ENCODE assay signal across 25 mouse cellular contexts in the genomic region with DNA sequence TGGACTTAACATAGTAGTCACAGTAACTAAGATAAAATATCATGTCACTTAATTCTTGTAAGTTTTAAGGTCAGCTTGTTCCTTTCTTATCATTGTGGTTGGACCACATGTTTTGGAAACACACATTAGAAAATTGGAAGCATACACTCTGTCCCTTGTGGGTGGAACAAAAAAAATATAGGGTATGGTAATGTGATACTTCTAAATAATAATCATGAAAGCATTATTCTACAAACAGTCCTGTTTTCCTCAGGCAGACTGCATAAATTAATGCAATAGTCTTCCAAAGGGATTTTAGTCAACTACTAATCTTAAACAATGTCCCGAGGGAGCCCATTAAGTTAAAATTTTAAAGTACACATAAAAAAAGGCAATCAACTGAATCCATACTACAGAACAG. TPM values are rescaled to one million over a fixed set of nuclear protein-coding genes. Genes with fewer than 3 reads are reported as not detected.
DNase-seq lines count a peak whose midpoint lies in the region; ATAC-seq and TF ChIP-seq lines count a peak whose summit lies in the region.
"Had no signal": no experiment of that assay in that cellular context is flagged by ENCODE, and none has a peak within 500 bp of the region (broad histone marks: within the 10 kb centered on the region; RNA-seq: fewer than 3 reads in every experiment).

No protein-coding gene starts in this region.

- H3K4me1 ChIP-seq in embryonic facial prominence, embryonic 14.5 days (ENCODE audit: control insufficient read depth, insufficient read depth, low read length) = peaks cover 7% of the 10 kb centered on the region
- H3K4me1 ChIP-seq in embryonic facial prominence, embryonic 10.5 days = no peaks in the 10 kb centered on the region
- no peaks in the 10 kb centered on the region for H3K4me1 ChIP-seq in midbrain, embryonic 14.5 days (ENCODE audit: control insufficient read depth, insufficient read depth, low read length)
- no peaks in the 10 kb centered on the region for H3K4me1 ChIP-seq in midbrain, embryonic 15.5 days
- H3K4me1 ChIP-seq in limb, embryonic 14.5 days (ENCODE audit: control insufficient read depth, insufficient read depth, low read length) = 0 out of 2 replicates have a peak, but pooled peaks cover 3% of the 10 kb centered on the region
- H3K4me1 ChIP-seq: embryonic facial prominence, embryonic 12.5 days; embryonic facial prominence, embryonic 15.5 days; forebrain, embryonic 10.5 days; forebrain, embryonic 12.5 days had no signal

- H3K9ac ChIP-seq in embryonic facial prominence, embryonic 14.5 days (ENCODE audit: low read depth, low read length) = no peak overlapping the region
- H3K9ac ChIP-seq in midbrain, embryonic 14.5 days (replicated peaks; ENCODE audit: low read length) = no peak overlapping the region
- no peak overlapping the region for H3K9ac ChIP-seq in midbrain, embryonic 15.5 days
- no peak overlapping the region for H3K9ac ChIP-seq in limb, embryonic 14.5 days (ENCODE audit: low read depth, low read length, severe bottlenecking)
- H3K9ac ChIP-seq: embryonic facial prominence, embryonic 12.5 days; embryonic facial prominence, embryonic 15.5 days; forebrain, embryonic 12.5 days had no signal

- peak; percentile 32 for DNase-seq in embryonic facial prominence, embryonic 14.5 days (ENCODE audit: low spot score)
- no peak for DNase-seq in embryonic facial prominence, embryonic 10.5 days (ENCODE audit: low spot score)
- DNase-seq in midbrain, embryonic 14.5 days = peak; percentile 9
- DNase-seq in limb, embryonic 14.5 days (ENCODE audit: low spot score) = peak; percentile 6
- DNase-seq: adrenal gland, adult 8-10 months; adrenal gland, postnatal 14 days; adrenal gland, postnatal 36 days; cerebellum, adult 11 months; cerebellum, adult 18-20 months; cerebellum, adult 8-10 months; cerebellum, adult 9-11 months; cerebellum, postnatal 14 days; cerebellum, postnatal 36 days; embryo, embryonic 11 days had no signal

- no peak overlapping the region for H3K4me2 ChIP-seq in embryonic facial prominence, embryonic 14.5 days (ENCODE audit: low read depth, low read length)
- no peak overlapping the region for H3K4me2 ChIP-seq in midbrain, embryonic 14.5 days (ENCODE audit: low read length)
- no peak overlapping the region for H3K4me2 ChIP-seq in midbrain, embryonic 15.5 days
- no peak overlapping the region for H3K4me2 ChIP-seq in limb, embryonic 14.5 days (replicated peaks; ENCODE audit: low read depth, low read length, severe bottlenecking)
- H3K4me2 ChIP-seq: embryonic facial prominence, embryonic 12.5 days; embryonic facial prominence, embryonic 15.5 days; forebrain, embryonic 12.5 days had no signal

- peak; percentile 67; the same call in 1 of the 2 replicates for ATAC-seq in embryonic facial prominence, embryonic 14.5 days (ENCODE audit: low read depth)
- no peak for ATAC-seq in midbrain, embryonic 14.5 days (ENCODE audit: low FRiP score, low TSS enrichment)
- no peak for ATAC-seq in midbrain, embryonic 15.5 days (replicated peaks)
- no peak for ATAC-seq in limb, embryonic 14.5 days (ENCODE audit: low FRiP score, low read depth)
- no peak for ATAC-seq in activated CD4-positive, CD25-positive, alpha-beta regulatory T cell, adult 4 months
- ATAC-seq: forebrain, embryonic 14.5 days; forebrain, embryonic 16.5 days had no signal

- TF ChIP-seq POLR2A in limb, embryonic 14.5 days (IDR thresholded peaks at IDR 0.05; ENCODE audit: borderline replicate concordance, extremely low read depth, insufficient read depth, insufficient read length) = no peak

- H3K36me3 ChIP-seq in embryonic facial prominence, embryonic 14.5 days (ENCODE audit: control insufficient read depth, insufficient read depth, low read length) = no peaks in the 10 kb centered on the region
- H3K36me3 ChIP-seq in embryonic facial prominence, embryonic 10.5 days (replicated peaks) = no peaks in the 10 kb centered on the region
- H3K36me3 ChIP-seq in midbrain, embryonic 14.5 days (ENCODE audit: control insufficient read depth, insufficient read depth, low read length) = no peaks in the 10 kb centered on the region
- H3K36me3 ChIP-seq in midbrain, embryonic 15.5 days (replicated peaks) = no peaks in the 10 kb centered on the region
- H3K36me3 ChIP-seq in limb, embryonic 14.5 days (ENCODE audit: control insufficient read depth, insufficient read depth, low read length) = no peaks in the 10 kb centered on the region
- H3K36me3 ChIP-seq: embryonic facial prominence, embryonic 12.5 days; embryonic facial prominence, embryonic 15.5 days; forebrain, embryonic 10.5 days; forebrain, embryonic 12.5 days had no signal

- 56% methylated on average over 1 of the region's 1 CpGs for WGBS in embryonic facial prominence, embryonic 14.5 days
- 81% methylated on average over 1 of the region's 1 CpGs for WGBS in embryonic facial prominence, embryonic 10.5 days
- WGBS in midbrain, embryonic 14.5 days = 91% methylated on average over 1 of the region's 1 CpGs
- WGBS in midbrain, embryonic 15.5 days = 85% methylated on average over 1 of the region's 1 CpGs
- WGBS in limb, embryonic 14.5 days = 47% methylated on average over 1 of the region's 1 CpGs

- no peaks in the 10 kb centered on the region for H3K27me3 ChIP-seq in embryonic facial prominence, embryonic 14.5 days (replicated peaks; ENCODE audit: control insufficient read depth, insufficient read depth, low read length)
- no peaks in the 10 kb centered on the region for H3K27me3 ChIP-seq in embryonic facial prominence, embryonic 10.5 days (replicated peaks; ENCODE audit: low read depth, poor library complexity, severe bottlenecking)
- no peaks in the 10 kb centered on the region for H3K27me3 ChIP-seq in midbrain, embryonic 14.5 days (ENCODE audit: control insufficient read depth, insufficient read depth, low read length)
- H3K27me3 ChIP-seq in midbrain, embryonic 15.5 days (replicated peaks) = no peaks in the 10 kb centered on the region
- H3K27me3 ChIP-seq in limb, embryonic 14.5 days (ENCODE audit: control insufficient read depth, insufficient read depth, low read length) = no peaks in the 10 kb centered on the region
- H3K27me3 ChIP-seq: embryonic facial prominence, embryonic 12.5 days; embryonic facial prominence, embryonic 15.5 days; forebrain, embryonic 12.5 days had no signal

- no peak overlapping the region for H3K4me3 ChIP-seq in embryonic facial prominence, embryonic 14.5 days (ENCODE audit: low read depth, low read length)
- H3K4me3 ChIP-seq in embryonic facial prominence, embryonic 10.5 days = no peak overlapping the region
- no peak overlapping the region for H3K4me3 ChIP-seq in midbrain, embryonic 14.5 days (replicated peaks; ENCODE audit: low read depth, low read length)
- no peak overlapping the region for H3K4me3 ChIP-seq in midbrain, embryonic 15.5 days
- no peak overlapping the region for H3K4me3 ChIP-seq in limb, embryonic 14.5 days (replicated peaks; ENCODE audit: low read length)
- H3K4me3 ChIP-seq: embryonic facial prominence, embryonic 12.5 days; embryonic facial prominence, embryonic 15.5 days; erythroblast, embryonic 14.5 days; forebrain, embryonic 10.5 days; forebrain, embryonic 12.5 days had no signal

- no peaks in the 10 kb centered on the region for H3K9me3 ChIP-seq in embryonic facial prominence, embryonic 14.5 days (ENCODE audit: control insufficient read depth, low read length)
- H3K9me3 ChIP-seq in embryonic facial prominence, embryonic 10.5 days = no peaks in the 10 kb centered on the region
- H3K9me3 ChIP-seq in midbrain, embryonic 14.5 days (ENCODE audit: control insufficient read depth, low read length) = no peaks in the 10 kb centered on the region
- no peaks in the 10 kb centered on the region for H3K9me3 ChIP-seq in midbrain, embryonic 15.5 days
- H3K9me3 ChIP-seq in limb, embryonic 14.5 days (ENCODE audit: control insufficient read depth, low read length) = no peaks in the 10 kb centered on the region
- H3K9me3 ChIP-seq: embryonic facial prominence, embryonic 12.5 days; embryonic facial prominence, embryonic 15.5 days; forebrain, embryonic 10.5 days; forebrain, embryonic 12.5 days had no signal

- H3K27ac ChIP-seq in embryonic facial prominence, embryonic 14.5 days (replicated peaks; ENCODE audit: low read depth, low read length) = no peak overlapping the region
- H3K27ac ChIP-seq in embryonic facial prominence, embryonic 10.5 days (replicated peaks) = no peak overlapping the region
- H3K27ac ChIP-seq in midbrain, embryonic 14.5 days (replicated peaks; ENCODE audit: low read depth, low read length) = no peak overlapping the region
- H3K27ac ChIP-seq in midbrain, embryonic 15.5 days = no peak overlapping the region
- H3K27ac ChIP-seq in limb, embryonic 14.5 days (replicated peaks; ENCODE audit: low read depth, low read length) = no peak overlapping the region
- H3K27ac ChIP-seq: embryonic facial prominence, embryonic 12.5 days; embryonic facial prominence, embryonic 15.5 days; forebrain, embryonic 10.5 days; forebrain, embryonic 12.5 days had no signal

RNA-seq across cellular contexts. Expression of a gene that starts 6.7 kb away (rescaled TPM):
- polyA plus RNA-seq in embryonic facial prominence, embryonic 14.5 days (2014; fragmentation: Nextera tagmentation; extraction: Ambion mirVana) = 0.13 and 0.21 TPM in 2 replicates
- 0.04 and 0.06 TPM in 2 replicates for polyA plus RNA-seq in embryonic facial prominence, embryonic 10.5 days (2016; fragmentation: Nextera tagmentation; extraction: Ambion mirVana)
- polyA plus RNA-seq in midbrain, embryonic 14.5 days (2014; fragmentation: Nextera tagmentation; extraction: Ambion mirVana) = 0.03 TPM in 1 of 2 replicates, not detected in the other
- 0.03 TPM in 1 of 2 replicates, not detected in the other for polyA plus RNA-seq in midbrain, embryonic 15.5 days (2015; fragmentation: Nextera tagmentation; extraction: Ambion mirVana)
- polyA plus RNA-seq in limb, embryonic 14.5 days (2012; rRNA removed) = not detected in 2 replicates
- polyA plus RNA-seq in limb, embryonic 14.5 days (2014; fragmentation: Nextera tagmentation; extraction: Ambion mirVana) = 0.07 and 0.15 TPM in 2 replicates
- not detected for polyA plus RNA-seq in activated CD4-positive, CD25-positive, alpha-beta regulatory T cell, adult 4 months (2017; shearing (Covaris generic))
- polyA plus RNA-seq: C2C12; erythroblast, embryonic 14.5 days; forebrain, embryonic 12.5 days; forebrain, embryonic 14.5 days; forebrain, embryonic 16.5 days; frontal cortex, adult 2 months had no signal
